Mouse (Mus musculus) forebrain, embryonic 11.5 days (tissue): ENCODE measurements at regions not wholly inside any gene's neighbourhood (a gene's known extent, or its start where the extent isn't known, plus 50 kb on each side); places are given as distances from the start of the nearest gene placed in this dataset.
"Not testable (repeated sequence)": the region's sequence is repeated elsewhere in the genome, so short reads cannot be mapped to it uniquely, and the experiment has no call there.

Source experiments
- ATAC-seq: fragments of 200-750 bp; cut with Nextera tagmentation; replicated peaks from 2 replicates; pipeline ENCODE4 v1.8.0; 2017; ENCODE audit warnings: moderate TSS enrichment; ENCODE audit not compliant: low FRiP score
- DNase-seq: peaks from one replicate; pipeline ENCODE4 v3.0.0-alpha.2; 2017; ENCODE audit warnings: low spot score
- H3K27ac ChIP-seq: fragments of 300-500 bp; sonication (generic); 2 replicates; pipeline ENCODE4 v1.5.1; 2014; ENCODE audit warnings: low read depth, low read length
- H3K27me3 ChIP-seq: fragments of 300-500 bp; sonication (generic); 2 replicates; pipeline ENCODE4 v1.6.1; 2014; ENCODE audit warnings: mild to moderate bottlenecking, low read length, mixed read lengths; ENCODE audit not compliant: control insufficient read depth, insufficient read depth
- H3K36me3 ChIP-seq: fragments of 300-500 bp; sonication (generic); 2 replicates; pipeline ENCODE4 v1.6.1; 2014; ENCODE audit warnings: mild to moderate bottlenecking, low read length, moderate library complexity, mixed read lengths; ENCODE audit not compliant: control insufficient read depth, insufficient read depth
- H3K4me1 ChIP-seq: fragments of 300-500 bp; sonication (generic); replicated peaks from 2 replicates; pipeline ENCODE4 v1.6.1; 2014; ENCODE audit warnings: low read length, mixed read lengths; ENCODE audit not compliant: control insufficient read depth, insufficient read depth
- H3K4me2 ChIP-seq: fragments of 300-500 bp; sonication (generic); 2 replicates; pipeline ENCODE4 v1.6.1; 2014; ENCODE audit warnings: low read depth, mild to moderate bottlenecking, low read length, moderate library complexity, mixed read lengths; ENCODE audit not compliant: severe bottlenecking
- H3K4me3 ChIP-seq: fragments of 300-500 bp; sonication (generic); 2 replicates; pipeline ENCODE4 v1.5.1; 2014; ENCODE audit warnings: low read depth, low read length
- H3K9ac ChIP-seq: fragments of 300-500 bp; sonication (generic); 2 replicates; pipeline ENCODE4 v1.6.1; 2014; ENCODE audit warnings: low read length
- H3K9me3 ChIP-seq: fragments of 300-500 bp; sonication (generic); 2 replicates; pipeline ENCODE4 v1.6.1; 2016; ENCODE audit warnings: low read length, mixed read lengths; ENCODE audit not compliant: control insufficient read depth
- WGBS: fragments of 180-500 bp; shearing (Covaris S2); extraction: QIAGEN DNeasy Blood & Tissue Kit; methylation state at CpG from one replicate; pipeline ENCODE4 v1.1.7; 2014; 5-methylcytosine and 5-hydroxymethylcytosine counted together

DNA sequence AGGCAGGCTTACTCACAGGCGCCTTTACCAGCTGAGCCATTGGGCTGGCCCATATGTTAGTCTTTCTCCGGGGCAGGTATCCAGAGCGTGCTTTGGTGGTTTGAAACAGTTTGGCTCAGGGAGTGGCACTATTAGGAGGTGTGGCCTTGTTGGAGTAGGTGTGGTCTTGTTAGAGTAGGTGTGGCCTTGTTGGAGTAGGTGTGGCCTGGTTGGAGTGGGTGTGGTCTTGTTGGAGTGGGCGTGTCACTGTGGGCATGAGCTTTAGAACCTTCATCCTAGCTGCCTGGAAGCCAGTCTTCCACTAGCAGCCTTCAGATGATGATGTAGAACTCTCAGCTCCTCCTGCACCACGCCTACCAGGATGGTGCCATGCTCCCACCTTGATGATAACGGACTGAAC is 53.1 kb upstream of the Col13a1 start:
- H3K27ac ChIP-seq, ATAC-seq, H3K9me3 ChIP-seq, H3K4me1 ChIP-seq, H3K9ac ChIP-seq, H3K27me3 ChIP-seq, DNase-seq, H3K36me3 ChIP-seq, H3K4me3 ChIP-seq, H3K4me2 ChIP-seq: not testable (repeated sequence)
- WGBS, result 89% methylated on average over 6 of the region's 6 CpGs

DNA sequence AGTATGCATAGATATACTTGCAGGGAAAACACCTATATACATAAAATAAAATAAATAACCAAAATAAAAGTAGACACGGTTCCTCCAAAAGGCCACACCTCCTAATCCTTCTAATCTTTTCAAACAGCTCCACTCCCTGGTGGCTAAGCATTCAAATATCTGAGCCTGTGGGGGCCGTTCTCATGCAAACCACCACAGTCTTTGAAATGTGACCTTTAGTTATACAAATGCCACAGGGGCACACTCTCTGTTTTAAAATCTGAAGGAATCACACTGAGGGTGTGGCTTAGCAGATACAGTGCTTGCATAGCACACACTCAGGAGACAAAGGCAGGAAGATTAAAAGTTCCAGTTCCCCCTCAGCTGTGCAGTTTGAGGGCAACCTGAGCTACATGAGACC is 50.4 kb upstream of the Col13a1 start:
- Histone ChIP-seq H3K9me3 (no peaks in the 10 kb centered on the region), H3K4me3 (no peak overlapping the region), H3K9ac (no peak overlapping the region), H3K36me3 (no peaks in the 10 kb centered on the region), H3K27me3 (no peaks in the 10 kb centered on the region), H3K4me1 (no peaks in the 10 kb centered on the region), H3K27ac (no peak overlapping the region), H3K4me2 (no peak overlapping the region)
- WGBS, result 96% methylated on average over 2 of the region's 2 CpGs
- ATAC-seq (no peak), DNase-seq (no peak)
